Mouse (Mus musculus): ENCODE data around the gene Pygo2. TPM values are rescaled to one million over a fixed set of nuclear protein-coding genes. Genes with fewer than 3 reads are reported as not detected.

Pygo2 gene
- polyA plus RNA-seq, 1 experiment from 2014 or later, result 43.4 TPM

- 28% methylated on average over 2 of the region's 2 CpGs for WGBS
- Histone ChIP-seq H3K36me3 (peaks cover 23% of the 10 kb centered on the region), H3K4me2 (replicated peaks) (peak overlapping the region; percentile 88), H3K9ac (replicated peaks) (peak overlapping the region; percentile 66), H3K4me3 (replicated peaks) (peak overlapping the region; percentile 57), H3K4me1 (replicated peaks) (peaks cover 51% of the 10 kb centered on the region), H3K27ac (peak overlapping the region; percentile 74), H3K27me3 (no peaks in the 10 kb centered on the region), H3K9me3 (no peaks in the 10 kb centered on the region)
- no peak for ATAC-seq
Observed at GRCm38 (mm10) chr3:89417131-89417530, 12.9 kb upstream of the Pygo2 start.

GRCm38 (mm10) chr3:89417840-89418169 is 12.2 kb upstream of the Pygo2 start:
- H3K4me3 ChIP-seq (replicated peaks), result peak overlapping the region; percentile 57

DNA sequence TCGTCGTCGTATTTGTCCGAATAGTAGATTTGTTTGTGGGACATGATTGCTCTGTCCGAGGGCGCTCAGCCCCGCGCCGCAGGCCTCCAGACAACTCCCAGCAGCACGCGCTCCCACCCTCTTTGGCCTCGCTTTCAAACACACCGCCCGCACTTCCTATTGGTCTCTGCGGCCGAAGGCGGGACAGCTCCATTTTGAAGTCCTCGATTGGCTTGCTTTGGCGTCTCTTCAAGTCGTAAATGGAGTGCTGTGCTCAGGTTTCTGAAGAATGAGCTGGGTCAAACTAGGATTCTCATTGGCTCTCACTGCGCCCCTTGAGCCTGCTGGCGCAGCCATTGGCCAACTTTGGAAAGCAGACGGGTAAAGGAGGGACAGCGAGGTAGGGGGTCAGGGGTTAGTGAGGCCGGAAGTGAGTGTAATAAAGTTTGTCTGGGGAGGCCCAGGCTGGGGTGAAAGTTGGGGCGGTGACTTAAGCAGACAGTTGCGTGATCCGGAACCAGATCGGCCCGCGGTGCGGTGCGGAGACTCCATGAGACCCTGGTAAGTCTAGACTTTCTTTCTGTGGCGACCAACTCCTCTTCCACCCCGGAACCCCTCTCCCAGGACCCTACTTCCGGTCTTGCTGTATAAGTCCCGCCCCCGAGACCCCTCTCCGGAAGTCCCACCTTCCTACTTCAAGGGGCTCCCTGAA is 11.7 kb upstream of the Pygo2 start, which contains the start of the genes Cks1b and Shc1:
Gene Cks1b, minus strand, starts transcription at position 214 of the 691 bp plus-strand sequence.
Gene Shc1, plus strand, starts transcription at position 274 of the 691 bp plus-strand sequence.
- Histone ChIP-seq H3K4me3 (replicated peaks) (peak within 1 kb of the TSS; percentile 57), H3K9me3 (no peaks in the 10 kb centered on the region), H3K27ac (peak within 1 kb of the TSS; percentile 76), H3K4me1 (replicated peaks) (peaks cover 57% of the 10 kb centered on the region), H3K36me3 (peaks cover 23% of the 10 kb centered on the region), H3K27me3 (no peaks in the 10 kb centered on the region), H3K4me2 (replicated peaks) (peak within 1 kb of the TSS; percentile 88), H3K9ac (replicated peaks) (peak within 1 kb of the TSS; percentile 69)
- peak; percentile 97 for ATAC-seq
- under 1% methylated on average over 39 of the region's 39 CpGs for WGBS

More at GRCm38 (mm10) chr3:89417840-89418169, 12.2 kb upstream of the Pygo2 start:
- Histone ChIP-seq H3K4me1 (replicated peaks) (peaks cover 52% of the 10 kb centered on the region), H3K27me3 (no peaks in the 10 kb centered on the region), H3K36me3 (peaks cover 23% of the 10 kb centered on the region), H3K27ac (peak overlapping the region; percentile 74), H3K9ac (replicated peaks) (peak overlapping the region; percentile 66), H3K9me3 (no peaks in the 10 kb centered on the region), H3K4me2 (replicated peaks) (peak overlapping the region; percentile 88)
- peak; percentile 51 for ATAC-seq
- under 1% methylated on average over 20 of the region's 20 CpGs for WGBS

DNA sequence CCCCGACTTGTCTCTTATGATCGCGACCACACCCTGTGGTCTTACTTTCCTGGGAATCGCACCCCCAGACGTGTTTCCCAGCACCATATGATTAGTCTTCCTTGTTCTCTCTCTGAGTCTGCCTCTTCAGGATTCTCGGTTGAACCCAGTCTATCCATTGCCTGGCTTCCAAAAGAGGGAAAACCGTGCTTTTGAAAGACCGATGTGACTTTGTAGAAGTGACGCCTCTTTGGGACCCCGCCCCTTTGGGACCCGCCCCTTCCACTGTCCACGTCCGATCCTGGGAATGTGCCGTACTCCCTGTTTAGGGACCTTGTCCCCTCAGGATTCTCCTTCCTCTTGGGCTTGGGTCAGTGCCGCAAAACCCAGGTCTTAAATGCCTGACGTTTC is 11.2 kb upstream of the Pygo2 start:
- 0% methylated on average over 16 of the region's 16 CpGs for WGBS
- ATAC-seq, result peak; percentile 18

DNA sequence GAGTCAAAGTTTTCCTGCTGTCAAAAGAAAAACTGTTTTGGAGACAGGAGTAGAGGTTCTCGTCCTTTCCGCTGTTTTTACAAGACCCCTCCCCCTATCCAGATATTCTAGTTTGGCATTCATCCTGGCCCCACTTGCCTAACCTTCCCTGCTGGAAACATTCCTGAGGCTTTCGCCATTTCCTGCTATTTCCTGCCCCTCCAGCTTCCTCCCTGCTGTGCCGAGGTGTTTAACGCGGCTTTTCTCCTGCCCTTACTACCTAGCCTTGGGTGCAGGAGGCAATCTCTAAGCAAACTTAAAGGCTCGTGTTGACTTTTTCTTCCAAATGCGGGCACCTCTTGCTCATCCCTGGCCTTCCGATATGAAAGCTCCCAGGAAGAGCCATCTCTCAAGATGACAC is 10.4 kb upstream of the Pygo2 start:
- H3K9me3 ChIP-seq, result no peaks in the 10 kb centered on the region
- peak overlapping the region; percentile 69 for H3K9ac ChIP-seq (replicated peaks)
- peak overlapping the region; percentile 88 for H3K4me2 ChIP-seq (replicated peaks)
- peaks cover 16% of the 10 kb centered on the region for H3K36me3 ChIP-seq
- H3K4me1 ChIP-seq (replicated peaks), result peaks cover 58% of the 10 kb centered on the region
- H3K27me3 ChIP-seq, result no peaks in the 10 kb centered on the region
- H3K27ac ChIP-seq, result peak overlapping the region; percentile 76
- H3K4me3 ChIP-seq (replicated peaks), result peak overlapping the region; percentile 57
- no peak for ATAC-seq
- WGBS, result 5% methylated on average over 9 of the region's 9 CpGs

More for the DNA sequence above, 11.2 kb upstream of the Pygo2 start:
- H3K4me1 ChIP-seq (replicated peaks), result peaks cover 58% of the 10 kb centered on the region
- H3K4me3 ChIP-seq (replicated peaks), result peak overlapping the region; percentile 57
- peak overlapping the region; percentile 69 for H3K9ac ChIP-seq (replicated peaks)
- no peaks in the 10 kb centered on the region for H3K27me3 ChIP-seq
- peak overlapping the region; percentile 76 for H3K27ac ChIP-seq
- H3K36me3 ChIP-seq, result peaks cover 23% of the 10 kb centered on the region
- H3K9me3 ChIP-seq, result no peaks in the 10 kb centered on the region
- H3K4me2 ChIP-seq (replicated peaks), result peak overlapping the region; percentile 88

GRCm38 (mm10) chr3:89419981-89420380 is 10.0 kb upstream of the Pygo2 start:
- H3K9ac ChIP-seq (replicated peaks), result peak overlapping the region; percentile 69

GRCm38 (mm10) chr3:89420421-89420820 is 9.6 kb upstream of the Pygo2 start:
- H3K9ac ChIP-seq (replicated peaks), result no peak overlapping the region
- no peak overlapping the region for H3K27ac ChIP-seq
- no peak overlapping the region for H3K4me3 ChIP-seq (replicated peaks)
- peaks cover 58% of the 10 kb centered on the region for H3K4me1 ChIP-seq (replicated peaks)
- peak overlapping the region; percentile 58 for H3K4me2 ChIP-seq (replicated peaks)
- WGBS, result 64% methylated on average over 2 of the region's 2 CpGs
- no peaks in the 10 kb centered on the region for H3K27me3 ChIP-seq
- no peaks in the 10 kb centered on the region for H3K9me3 ChIP-seq
- no peak for ATAC-seq
- H3K36me3 ChIP-seq, result peaks cover 13% of the 10 kb centered on the region

More at GRCm38 (mm10) chr3:89419981-89420380, 10.0 kb upstream of the Pygo2 start:
- ATAC-seq, result no peak
- 40% methylated on average over 3 of the region's 3 CpGs for WGBS
- H3K27ac ChIP-seq, result peak overlapping the region; percentile 76
- peak overlapping the region; percentile 88 for H3K4me2 ChIP-seq (replicated peaks)
- no peaks in the 10 kb centered on the region for H3K27me3 ChIP-seq
- no peaks in the 10 kb centered on the region for H3K9me3 ChIP-seq
- peaks cover 58% of the 10 kb centered on the region for H3K4me1 ChIP-seq (replicated peaks)
- peak overlapping the region; percentile 57 for H3K4me3 ChIP-seq (replicated peaks)
- peaks cover 16% of the 10 kb centered on the region for H3K36me3 ChIP-seq

- Histone ChIP-seq H3K9me3 (no peaks in the 10 kb centered on the region), H3K27ac (no peak overlapping the region), H3K4me3 (replicated peaks) (peak overlapping the region; percentile 36), H3K27me3 (no peaks in the 10 kb centered on the region), H3K4me1 (replicated peaks) (peaks cover 57% of the 10 kb centered on the region), H3K4me2 (replicated peaks) (peak overlapping the region; percentile 58), H3K9ac (replicated peaks) (peak overlapping the region; percentile 72), H3K36me3 (peaks cover 9% of the 10 kb centered on the region; the same call in 1 of the 2 replicates)
- peak; percentile 37 for ATAC-seq
- WGBS, result 4% methylated on average over 11 of the region's 11 CpGs
Observed at GRCm38 (mm10) chr3:89421002-89421774, 8.8 kb upstream of the Pygo2 start.

GRCm38 (mm10) chr3:89421810-89422473 is 8.1 kb upstream of the Pygo2 start:
- H3K4me2 ChIP-seq (replicated peaks), result peak overlapping the region; percentile 58
- H3K27me3 ChIP-seq, result no peaks in the 10 kb centered on the region
- no peaks in the 10 kb centered on the region for H3K9me3 ChIP-seq
- ATAC-seq, result no peak
- 4% methylated on average over 22 of the region's 22 CpGs for WGBS
- peaks cover 14% of the 10 kb centered on the region for H3K36me3 ChIP-seq
- H3K4me3 ChIP-seq (replicated peaks), result peak overlapping the region; percentile 36
- peak overlapping the region; percentile 72 for H3K9ac ChIP-seq (replicated peaks)
- H3K4me1 ChIP-seq (replicated peaks), result peaks cover 49% of the 10 kb centered on the region
- H3K27ac ChIP-seq, result no peak overlapping the region

- 72% methylated on average over 6 of the region's 6 CpGs for WGBS
- no peak overlapping the region for H3K9ac ChIP-seq (replicated peaks)
- no peaks in the 10 kb centered on the region for H3K27me3 ChIP-seq
Observed at GRCm38 (mm10) chr3:89422556-89423205, 7.3 kb upstream of the Pygo2 start.

DNA sequence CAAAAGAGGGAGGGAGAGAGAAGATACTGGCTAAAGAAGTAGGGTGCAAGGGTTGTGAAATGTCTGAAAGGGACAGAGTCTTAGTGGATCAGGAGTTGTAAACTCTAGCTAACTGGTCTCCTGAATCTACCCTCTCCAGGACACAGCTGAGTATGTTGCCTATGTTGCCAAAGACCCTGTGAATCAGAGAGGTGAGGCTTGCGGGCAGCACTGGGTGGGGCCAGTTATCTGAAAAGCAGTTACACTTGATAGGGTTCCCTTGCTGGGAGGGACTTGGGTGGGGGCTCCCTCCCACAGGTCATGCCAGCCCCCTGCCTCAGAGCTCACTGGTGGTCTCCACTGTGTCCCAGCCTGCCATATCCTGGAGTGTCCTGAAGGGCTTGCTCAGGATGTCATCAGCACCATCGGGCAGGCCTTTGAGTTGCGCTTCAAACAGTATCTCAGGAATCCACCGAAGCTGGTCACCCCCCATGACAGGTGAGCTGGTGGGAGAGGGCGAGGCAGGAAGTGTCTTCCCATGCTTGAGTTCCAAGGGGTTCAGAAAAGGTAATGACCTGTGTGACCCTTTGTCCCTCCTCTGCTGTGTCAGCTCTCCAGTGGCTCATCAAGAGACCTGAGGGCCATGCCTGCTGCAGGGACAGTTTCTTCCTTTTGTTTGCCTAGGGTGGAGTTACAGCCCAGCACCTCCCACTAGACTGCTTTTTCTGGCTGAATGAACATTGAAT is 5.4 kb upstream of the Pygo2 start:
- H3K9ac ChIP-seq (replicated peaks), result no peak overlapping the region
- H3K36me3 ChIP-seq, result peaks cover 24% of the 10 kb centered on the region
- WGBS, result 93% methylated on average over 5 of the region's 5 CpGs
- no peaks in the 10 kb centered on the region for H3K27me3 ChIP-seq
- H3K4me3 ChIP-seq (replicated peaks), result no peak overlapping the region
- H3K9me3 ChIP-seq, result no peaks in the 10 kb centered on the region
- no peak overlapping the region for H3K27ac ChIP-seq
- no peak for ATAC-seq
- no peak overlapping the region for H3K4me2 ChIP-seq (replicated peaks)
- peaks cover 34% of the 10 kb centered on the region for H3K4me1 ChIP-seq (replicated peaks)

More at GRCm38 (mm10) chr3:89422556-89423205, 7.3 kb upstream of the Pygo2 start:
- Histone ChIP-seq H3K4me3 (replicated peaks) (no peak overlapping the region), H3K36me3 (peaks cover 20% of the 10 kb centered on the region), H3K4me1 (replicated peaks) (peaks cover 42% of the 10 kb centered on the region), H3K4me2 (replicated peaks) (peak overlapping the region; percentile 58), H3K27ac (no peak overlapping the region), H3K9me3 (no peaks in the 10 kb centered on the region)
- ATAC-seq, result no peak

Data from midbrain, embryonic 13.5 days (tissue).